32 mouse cellular contexts compared by ENCODE assay signal in the genomic region with DNA sequence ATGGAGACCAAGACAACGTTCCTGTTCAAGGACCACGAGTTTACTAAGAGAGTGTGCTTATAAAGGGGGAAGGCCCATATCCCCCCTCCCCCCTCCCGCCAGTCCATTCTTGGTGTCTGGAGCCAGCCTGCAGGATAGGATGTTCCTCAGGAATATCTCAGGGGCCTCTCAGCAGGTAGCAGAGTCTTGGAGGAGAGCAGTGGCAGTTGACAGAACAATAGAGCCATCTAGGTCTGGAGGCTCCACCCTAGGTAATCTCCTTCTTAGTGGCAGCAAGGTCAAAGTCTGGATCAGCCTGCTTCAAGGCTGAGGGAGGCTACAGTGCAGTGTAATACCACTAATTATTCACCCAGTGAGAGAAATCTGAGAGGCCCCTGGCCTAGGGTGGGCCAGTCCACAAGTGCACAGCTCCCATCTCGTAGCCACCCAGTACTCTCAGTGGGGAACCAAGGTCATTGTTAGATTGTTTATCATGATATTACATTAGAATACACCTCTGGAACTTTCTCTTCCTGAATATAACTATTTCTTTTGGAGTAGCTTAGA.
DNase-seq lines count a peak whose midpoint lies in the region; ATAC-seq lines count a peak whose summit lies in the region.
"Had no signal": no experiment of that assay in that cellular context is flagged by ENCODE, and none has a peak within 500 bp of the region (broad histone marks: within the 10 kb centered on the region; RNA-seq: fewer than 3 reads in every experiment).

No protein-coding gene starts in this region.

- no peak overlapping the region for H3K4me3 ChIP-seq in heart, embryonic 11.5 days (ENCODE audit: low read depth, low read length)
- no peak overlapping the region for H3K4me3 ChIP-seq in intestine, embryonic 15.5 days (replicated peaks)
- H3K4me3 ChIP-seq in midbrain, embryonic 10.5 days: no peak overlapping the region
- H3K4me3 ChIP-seq: embryonic facial prominence, embryonic 10.5 days; embryonic facial prominence, embryonic 13.5 days; erythroblast, embryonic 14.5 days; forebrain, embryonic 12.5 days; forebrain, embryonic 15.5 days; heart, embryonic 12.5 days; heart, embryonic 15.5 days; hindbrain, embryonic 10.5 days; hindbrain, embryonic 13.5 days had no signal

- peak; percentile 53 for DNase-seq in heart, adult 11 months
- DNase-seq in WW6 (ENCODE audit: low read depth, low spot score): peak; percentile 52
- DNase-seq in midbrain, embryonic 10.5 days (ENCODE audit: low spot score): no peak
- DNase-seq in spleen, adult 12 weeks (ENCODE audit: low spot score): no peak
- DNase-seq in gastrocnemius, adult 18-20 months (ENCODE audit: low spot score): no peak
- DNase-seq: adrenal gland, adult 2 months; adrenal gland, postnatal 14 days; cerebellum, adult 11 months; cerebellum, adult 2 months; cerebellum, adult 9-11 months; cerebellum, postnatal 25 days; embryo, embryonic 11 days; gastrocnemius, postnatal 10 days; gastrocnemius, postnatal 36 days; heart, postnatal 10 days; heart, postnatal 36 days; kidney, adult 2 months had no signal

- no peaks in the 10 kb centered on the region for H3K27me3 ChIP-seq in heart, embryonic 11.5 days (ENCODE audit: control insufficient read depth, insufficient read depth, low read length)
- no peaks in the 10 kb centered on the region for H3K27me3 ChIP-seq in intestine, embryonic 15.5 days (replicated peaks)
- no peaks in the 10 kb centered on the region for H3K27me3 ChIP-seq in midbrain, embryonic 10.5 days (ENCODE audit: low read depth, poor library complexity, severe bottlenecking)
- H3K27me3 ChIP-seq: embryonic facial prominence, embryonic 13.5 days; forebrain, embryonic 12.5 days; forebrain, embryonic 15.5 days; heart, embryonic 12.5 days; heart, embryonic 15.5 days; hindbrain, embryonic 13.5 days; Patski had no signal

- no peaks in the 10 kb centered on the region for H3K36me3 ChIP-seq in heart, embryonic 11.5 days (ENCODE audit: control insufficient read depth, insufficient read depth, low read length)
- no peaks in the 10 kb centered on the region for H3K36me3 ChIP-seq in intestine, embryonic 15.5 days
- no peaks in the 10 kb centered on the region for H3K36me3 ChIP-seq in midbrain, embryonic 10.5 days
- H3K36me3 ChIP-seq: embryonic facial prominence, embryonic 10.5 days; embryonic facial prominence, embryonic 13.5 days; forebrain, embryonic 12.5 days; forebrain, embryonic 15.5 days; heart, embryonic 12.5 days; heart, embryonic 15.5 days; hindbrain, embryonic 10.5 days; hindbrain, embryonic 13.5 days had no signal

- 72% methylated on average over 4 of the region's 4 CpGs for WGBS in heart, embryonic 11.5 days (ENCODE audit: insufficient replicate concordance)
- WGBS in intestine, embryonic 15.5 days: 50% methylated on average over 4 of the region's 4 CpGs
- WGBS in midbrain, embryonic 10.5 days: 82% methylated on average over 4 of the region's 4 CpGs

- ATAC-seq in heart, embryonic 11.5 days (replicated peaks; ENCODE audit: insufficient number of reproducible peaks, low FRiP score, low TSS enrichment): no peak
- peak; percentile 97 for ATAC-seq in intestine, embryonic 15.5 days
- ATAC-seq in activated CD4-positive, CD25-positive, alpha-beta regulatory T cell, adult 4 months: no peak
- ATAC-seq: forebrain, embryonic 15.5 days; hindbrain, postnatal 0 days; inflammation-experienced regulatory T-cells, adult 6 months; Patski had no signal

- H3K27ac ChIP-seq in heart, embryonic 11.5 days (ENCODE audit: low read depth, low read length): no peak overlapping the region
- 0 out of 2 replicates have a peak overlapping the region, but pooled peaks have one; percentile 13 for H3K27ac ChIP-seq in intestine, embryonic 15.5 days
- no peak overlapping the region for H3K27ac ChIP-seq in midbrain, embryonic 10.5 days (replicated peaks)
- H3K27ac ChIP-seq: embryonic facial prominence, embryonic 10.5 days; embryonic facial prominence, embryonic 13.5 days; forebrain, embryonic 12.5 days; forebrain, embryonic 15.5 days; heart, embryonic 15.5 days; hindbrain, embryonic 10.5 days; hindbrain, embryonic 13.5 days; hindbrain, postnatal 0 days had no signal

- no peak overlapping the region for H3K9ac ChIP-seq in heart, embryonic 11.5 days (ENCODE audit: low read depth, low read length)
- no peak overlapping the region for H3K9ac ChIP-seq in intestine, embryonic 15.5 days
- H3K9ac ChIP-seq: embryonic facial prominence, embryonic 13.5 days; forebrain, embryonic 12.5 days; forebrain, embryonic 15.5 days; heart, embryonic 12.5 days; heart, embryonic 15.5 days; hindbrain, embryonic 13.5 days had no signal

- no peaks in the 10 kb centered on the region for H3K9me3 ChIP-seq in heart, embryonic 11.5 days (replicated peaks; ENCODE audit: control insufficient read depth, low read length)
- no peaks in the 10 kb centered on the region for H3K9me3 ChIP-seq in intestine, embryonic 15.5 days
- H3K9me3 ChIP-seq in midbrain, embryonic 10.5 days (replicated peaks): no peaks in the 10 kb centered on the region
- H3K9me3 ChIP-seq: embryonic facial prominence, embryonic 10.5 days; embryonic facial prominence, embryonic 13.5 days; forebrain, embryonic 12.5 days; forebrain, embryonic 15.5 days; heart, embryonic 12.5 days; heart, embryonic 15.5 days; hindbrain, embryonic 10.5 days; hindbrain, embryonic 13.5 days had no signal

- H3K4me2 ChIP-seq in heart, embryonic 11.5 days: no peak overlapping the region
- H3K4me2 ChIP-seq in intestine, embryonic 15.5 days (replicated peaks): no peak overlapping the region
- H3K4me2 ChIP-seq: embryonic facial prominence, embryonic 13.5 days; forebrain, embryonic 12.5 days; forebrain, embryonic 15.5 days; heart, embryonic 12.5 days; heart, embryonic 15.5 days; hindbrain, embryonic 13.5 days had no signal

- H3K4me1 ChIP-seq in heart, embryonic 11.5 days (ENCODE audit: control insufficient read depth, insufficient read depth, low read length): no peaks in the 10 kb centered on the region
- no peaks in the 10 kb centered on the region for H3K4me1 ChIP-seq in intestine, embryonic 15.5 days (replicated peaks)
- peaks cover 4% of the 10 kb centered on the region; the same call in 1 of the 2 replicates for H3K4me1 ChIP-seq in midbrain, embryonic 10.5 days
- H3K4me1 ChIP-seq: embryonic facial prominence, embryonic 10.5 days; embryonic facial prominence, embryonic 13.5 days; forebrain, embryonic 12.5 days; forebrain, embryonic 15.5 days; heart, embryonic 12.5 days; heart, embryonic 15.5 days; hindbrain, embryonic 10.5 days; hindbrain, embryonic 13.5 days had no signal

Comparison
In these comparisons a context has a peak if more than half of its experiments do, and no peak if none do; other contexts are left out.
1. DNase-seq: peak in heart, adult 11 months (single experiment) and WW6 (single experiment); none in midbrain, embryonic 10.5 days (single experiment), spleen, adult 12 weeks (single experiment) and gastrocnemius, adult 18-20 months (single experiment).